Mouse (Mus musculus) liver, embryonic 14.5 days (tissue): ENCODE measurements around the gene Dlgap3.

Experiments used
- CTCF ChIP-seq: IDR thresholded peaks from 2 replicates; pipeline ENCODE4 v1.5.1; 2016; ENCODE audit warnings: antibody characterized with exemption, low read depth, control low read depth
- EP300 ChIP-seq: IDR thresholded peaks from 2 replicates; pipeline ENCODE4 v1.6.1; 2016; ENCODE audit warnings: antibody characterized with exemption, low read depth

- TF ChIP-seq CTCF (no peak), EP300 (no peak)
These were observed 89.3 kb downstream of the Dlgap3 start for GRCm38 (mm10) chr4:127258186-127258897.
